Mouse (Mus musculus) G1E (cell line): Measurements from ENCODE around the gene Ror2. TPM values are rescaled to one million over a fixed set of nuclear protein-coding genes. Genes with fewer than 3 reads are reported as not detected.

Experiments
- ATAC-seq: 2 replicates; pipeline ENCODE4 v1.8.0; 2016; ENCODE audit warnings: mild to moderate bottlenecking; ENCODE audit not compliant: insufficient number of reproducible peaks, poor library complexity, low FRiP score, severe bottlenecking; ENCODE audit errors: extremely low read depth
- DNase-seq: peaks from one replicate; pipeline ENCODE4 v3.0.0; 2012; ENCODE audit warnings: low spot score
- H3K27me3 ChIP-seq: 2 replicates; pipeline ENCODE4 v1.6.1; 2012; ENCODE audit warnings: mild to moderate bottlenecking, low read length, inconsistent platforms; ENCODE audit not compliant: insufficient read depth
- H3K36me3 ChIP-seq: replicated peaks from 2 replicates; pipeline ENCODE3; 2012; ENCODE audit warnings: mild to moderate bottlenecking, inconsistent platforms
- H3K4me1 ChIP-seq: 2 replicates; pipeline ENCODE4 v1.6.1; 2012; ENCODE audit warnings: low read depth, low read length, inconsistent platforms, mixed read lengths; ENCODE audit not compliant: insufficient read depth
- H3K4me3 ChIP-seq: 2 replicates; pipeline ENCODE4 v1.5.1; 2012; ENCODE audit warnings: low read depth, mild to moderate bottlenecking, inconsistent platforms, low read length, moderate library complexity, mixed read lengths
- H3K9me3 ChIP-seq: replicated peaks from 2 replicates; pipeline ENCODE4 v1.6.1; 2012; ENCODE audit warnings: inconsistent platforms
- CTCF ChIP-seq: IDR thresholded peaks from 2 replicates; pipeline ENCODE4 v1.5.1; 2012; ENCODE audit warnings: low read depth, low read length, inconsistent platforms, mixed read lengths
- GATA1 ChIP-seq: IDR thresholded peaks from 2 replicates; pipeline ENCODE4 v1.6.1; 2012; ENCODE audit warnings: borderline replicate concordance, low read length, inconsistent platforms, mixed read lengths
- GATA2 ChIP-seq: IDR thresholded peaks from 2 replicates; pipeline ENCODE4 v1.6.1; 2012; ENCODE audit warnings: low read depth, low read length, inconsistent platforms, borderline replicate concordance
- POLR2AphosphoS5 ChIP-seq: IDR thresholded peaks from 2 replicates; pipeline ENCODE4 v1.6.1; 2012; ENCODE audit warnings: low read depth, low read length, inconsistent platforms; ENCODE audit not compliant: insufficient replicate concordance
- TAL1 ChIP-seq: conservative IDR thresholded peaks from 2 replicates; pipeline ENCODE4 v1.6.1; 2012; ENCODE audit warnings: low read depth, low read length, inconsistent platforms, mixed read lengths
- polyA plus RNA-seq: library from polyadenylated mRNA; stranded (reverse); fragments of >175 nt; gene quantifications from 2 replicates; pipeline ENCODE4 v1.2.3, GENCODE M21; 2012
- total RNA-seq, 2 experiments: library from RNA; stranded (forward) in 1 of 2; stranded (reverse) in 1 of 2; fragments of 200-1000 nt in 1 of 2; fragments of >200 nt in 1 of 2; fragmentation: Nextera tagmentation in 1 of 2; gene quantifications; 2 replicates each; pipeline ENCODE4 v1.2.3; 2014 to 2017

The Ror2 gene
- total and polyA plus RNA-seq, 3 experiments: not detected

DNA sequence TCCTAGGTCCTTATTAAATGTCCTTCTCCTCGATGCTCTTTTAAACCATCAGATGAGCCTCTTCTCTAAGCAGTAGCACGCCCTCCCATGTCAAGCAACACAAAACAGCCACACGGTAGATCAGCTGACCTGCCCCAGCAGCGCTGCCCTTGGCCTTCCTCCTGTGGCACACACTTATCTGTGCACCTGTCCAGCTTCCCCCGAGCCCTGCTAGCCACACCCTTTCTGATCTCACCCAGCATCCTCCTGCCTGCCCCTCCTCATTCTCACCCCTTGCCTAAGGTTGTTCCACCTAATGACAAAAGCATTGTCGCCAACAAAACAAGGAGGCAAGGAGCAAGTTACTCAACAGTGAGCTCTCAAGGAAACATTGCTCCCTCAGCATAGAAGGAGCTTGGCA lies 18.1 kb downstream of the Ror2 start:
- H3K9me3 ChIP-seq: peaks cover 49% of the 10 kb centered on the region
- no peaks in the 10 kb centered on the region for H3K4me1 ChIP-seq
- H3K27me3 ChIP-seq: no peaks in the 10 kb centered on the region
- ATAC-seq: no peak
- no peaks in the 10 kb centered on the region for H3K36me3 ChIP-seq
- DNase-seq: no peak
- TF ChIP-seq CTCF (no peak), TAL1 (no peak), POLR2AphosphoS5 (no peak), GATA2 (no peak), GATA1 (no peak)
- H3K4me3 ChIP-seq: no peak overlapping the region

DNA sequence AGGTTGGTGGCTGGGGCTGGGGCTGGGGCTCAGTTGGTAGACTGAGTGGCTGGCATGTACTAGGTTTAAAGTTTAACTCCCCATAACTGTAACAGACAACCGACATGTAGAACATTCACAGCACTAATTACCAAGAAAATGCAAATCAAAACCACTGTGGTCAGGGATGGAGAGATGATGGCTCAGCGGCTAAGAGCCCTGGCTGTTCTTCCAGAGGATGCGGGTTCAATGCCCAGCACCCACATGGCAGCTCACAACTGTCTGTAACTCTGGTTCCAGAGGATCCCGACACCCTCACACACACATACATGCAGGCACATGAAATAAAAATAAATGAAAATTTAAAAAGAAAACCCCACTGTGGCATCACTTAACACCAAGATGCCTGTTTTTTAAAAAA lies 18.8 kb downstream of the Ror2 start:
- Histone ChIP-seq H3K9me3 (peaks cover 53% of the 10 kb centered on the region), H3K4me1 (no peaks in the 10 kb centered on the region), H3K4me3 (no peak overlapping the region), H3K36me3 (no peaks in the 10 kb centered on the region), H3K27me3 (no peaks in the 10 kb centered on the region)
- TF ChIP-seq POLR2AphosphoS5 (no peak), CTCF (no peak), GATA2 (no peak), GATA1 (no peak), TAL1 (no peak)
- no peak for DNase-seq
- no peak for ATAC-seq

- no peaks in the 10 kb centered on the region for H3K4me1 ChIP-seq
- H3K4me3 ChIP-seq: no peak overlapping the region
- ATAC-seq (no peak), DNase-seq (no peak)
- TF ChIP-seq GATA1 (no peak), TAL1 (no peak), POLR2AphosphoS5 (no peak), GATA2 (no peak), CTCF (no peak)
- H3K27me3 ChIP-seq: no peaks in the 10 kb centered on the region
- no peaks in the 10 kb centered on the region for H3K36me3 ChIP-seq
- H3K9me3 ChIP-seq: peaks cover 51% of the 10 kb centered on the region
These were observed 19.4 kb downstream of the Ror2 start for GRCm38 (mm10) chr13:53266543-53266951.

GRCm38 (mm10) chr13:53264896-53265295 lies 21.0 kb downstream of the Ror2 start:
- peaks cover 64% of the 10 kb centered on the region for H3K9me3 ChIP-seq
- H3K4me1 ChIP-seq: no peaks in the 10 kb centered on the region
- no peaks in the 10 kb centered on the region for H3K27me3 ChIP-seq
- no peak for ATAC-seq
- no peak overlapping the region for H3K4me3 ChIP-seq
- no peak for TF ChIP-seq GATA1
- TF ChIP-seq TAL1: no peak
- no peak for TF ChIP-seq CTCF
- TF ChIP-seq POLR2AphosphoS5: no peak
- no peak for TF ChIP-seq GATA2
- no peaks in the 10 kb centered on the region for H3K36me3 ChIP-seq
- DNase-seq: no peak

DNA sequence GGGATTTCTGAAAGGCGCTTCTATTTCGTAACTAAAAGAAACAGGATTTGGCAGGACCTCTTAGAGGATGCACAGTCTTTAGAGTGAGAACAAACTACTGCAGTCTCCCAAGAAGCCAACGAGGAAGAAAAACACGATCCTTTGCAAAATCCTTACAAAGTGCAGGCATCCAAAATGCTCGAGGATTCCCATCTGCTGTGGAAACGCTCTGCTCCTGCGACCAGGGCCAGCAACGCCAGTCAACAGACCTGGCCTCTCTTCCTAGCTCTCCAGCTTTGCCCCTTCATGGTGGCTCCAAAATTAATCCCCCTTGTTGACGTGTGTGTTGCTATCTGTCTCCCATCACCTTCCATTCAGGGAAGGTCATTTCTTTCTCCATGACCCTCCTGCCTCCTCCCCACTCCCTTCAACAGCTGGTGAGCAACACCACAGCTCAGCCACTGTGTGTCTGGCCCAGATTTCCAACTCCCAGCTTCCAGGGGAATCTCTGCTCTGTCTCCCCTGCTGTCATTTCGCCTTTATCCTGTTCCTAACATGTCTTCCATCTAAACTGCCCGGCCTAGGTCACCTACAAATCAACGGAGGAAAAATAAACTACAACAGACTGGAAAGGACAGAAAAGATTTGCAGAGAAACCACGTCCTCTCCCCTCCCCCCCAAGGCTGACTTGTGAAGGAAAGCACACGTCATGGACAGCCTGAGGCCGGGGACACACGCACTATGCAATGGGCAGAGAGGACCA lies 23.2 kb downstream of the Ror2 start:
- DNase-seq: no peak
- ATAC-seq: no peak
- no peaks in the 10 kb centered on the region for H3K4me1 ChIP-seq
- H3K27me3 ChIP-seq: no peaks in the 10 kb centered on the region
- no peak for TF ChIP-seq GATA1
- no peak for TF ChIP-seq POLR2AphosphoS5
- TF ChIP-seq CTCF: no peak
- TF ChIP-seq TAL1: no peak
- TF ChIP-seq GATA2: no peak
- peaks cover 66% of the 10 kb centered on the region for H3K9me3 ChIP-seq
- no peak overlapping the region for H3K4me3 ChIP-seq
- H3K36me3 ChIP-seq: no peaks in the 10 kb centered on the region

DNA sequence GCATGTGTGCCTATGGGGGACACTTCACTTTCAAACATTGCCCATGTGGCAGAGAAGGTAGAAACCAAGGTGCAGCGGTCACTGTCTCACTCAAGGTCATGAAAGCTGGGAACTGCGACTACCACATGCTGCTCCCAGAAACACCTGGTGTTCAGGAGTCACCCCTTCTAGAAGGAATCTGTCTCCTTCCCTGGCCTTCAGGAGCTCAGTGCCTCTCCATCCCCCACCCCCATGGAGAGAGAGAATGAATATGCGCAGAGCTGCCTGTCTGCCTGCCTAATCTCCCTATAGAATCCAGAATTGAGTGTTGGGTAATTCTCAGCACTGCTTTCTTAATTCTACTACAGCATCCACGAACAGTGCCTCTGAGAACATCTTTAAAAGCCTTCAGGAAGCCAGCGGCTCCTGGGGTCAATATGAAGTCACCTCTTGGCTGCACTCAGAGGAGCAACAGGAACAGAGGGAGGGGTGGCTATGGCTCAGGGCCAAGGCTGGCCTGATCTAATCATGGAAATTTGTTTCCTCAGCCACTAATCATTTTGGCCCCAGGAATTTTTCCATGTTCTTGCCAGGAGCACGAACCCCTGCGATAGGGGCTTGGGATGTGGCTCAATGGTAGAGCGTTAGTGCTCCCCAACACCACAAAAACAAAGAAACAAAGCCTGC lies 24.7 kb downstream of the Ror2 start:
- no peak overlapping the region for H3K4me3 ChIP-seq
- peaks cover 74% of the 10 kb centered on the region for H3K9me3 ChIP-seq
- no peaks in the 10 kb centered on the region for H3K36me3 ChIP-seq
- TF ChIP-seq GATA2 (no peak), POLR2AphosphoS5 (no peak), GATA1 (no peak), CTCF (no peak), TAL1 (no peak)
- H3K4me1 ChIP-seq: no peaks in the 10 kb centered on the region
- ATAC-seq: no peak
- no peak for DNase-seq
- H3K27me3 ChIP-seq: no peaks in the 10 kb centered on the region
